Mouse (Mus musculus) liver, embryonic 14 days (tissue): ENCODE results near the gene Foxj2. TPM values are rescaled to one million over a fixed set of nuclear protein-coding genes. Genes with fewer than 3 reads are reported as not detected.

Source experiments
- polyA plus RNA-seq: library from polyadenylated mRNA; depleted of rRNA; stranded (reverse); fragments of >200 nt; gene quantifications from 2 replicates; pipeline ENCODE4 v1.2.3, GENCODE M21; 2012; rRNA removed

The Foxj2 gene
- polyA plus RNA-seq: 1.1 and 1.6 TPM in 2 replicates

DNA sequence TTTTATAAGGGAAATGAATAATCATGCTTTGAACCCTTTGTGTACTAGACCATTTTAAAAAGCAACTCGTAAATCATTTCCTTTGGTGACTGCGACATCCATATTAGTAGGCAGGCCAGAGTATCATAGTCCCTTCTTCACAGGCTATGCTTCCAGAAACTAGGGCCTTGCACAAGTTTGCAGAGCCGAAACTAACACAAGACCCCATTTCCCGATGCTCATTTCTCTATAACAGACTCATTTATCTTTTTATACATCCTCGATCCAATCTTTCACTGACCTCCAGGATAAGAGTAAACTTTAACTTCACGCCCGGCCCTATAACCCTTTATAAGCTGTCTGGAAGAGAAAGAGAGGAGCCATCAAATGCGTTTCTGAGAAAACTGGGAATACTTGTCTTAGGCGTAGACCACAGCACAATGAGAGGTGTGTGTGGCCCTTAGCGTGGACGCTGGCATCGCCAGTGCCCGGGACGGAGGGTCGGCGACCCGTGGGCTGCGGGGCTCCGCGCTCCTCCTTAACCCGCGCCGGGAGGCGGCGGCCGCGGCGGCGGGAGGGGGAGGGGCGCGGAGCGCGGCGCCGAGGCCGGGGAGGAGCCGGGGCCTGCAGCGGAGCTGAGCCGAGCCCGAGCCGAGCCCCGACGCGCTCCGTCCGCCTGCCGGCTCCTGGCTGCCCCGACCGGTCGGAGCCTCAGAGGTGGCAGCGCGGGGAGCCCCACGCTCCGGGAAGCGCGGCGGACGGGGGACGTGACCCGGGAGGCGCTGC lies at the start of gene Foxj2:
Foxj2 (plus strand) TSS at position 609 of the 765 bp plus-strand sequence.

GRCm38 (mm10) chr6:122801301-122801800 lies 18.4 kb upstream of the Foxj2 start, which contains the start of gene Slc2a3:
Slc2a3 (minus strand) TSS chr6:122801640.

GRCm38 (mm10) chr6:122855955-122856354 lies 36.2 kb downstream of the Foxj2 start, which contains the start of gene C3ar1:
C3ar1 (minus strand) TSS chr6:122856161.

GRCm38 (mm10) chr6:122873871-122874719 lies 54.4 kb downstream of the Foxj2 start, which contains the start of gene Necap1:
Necap1 (plus strand) TSS chr6:122874474.

Other genes with a start within 250 kb of the Foxj2 start
- 3.6 and 5.6 TPM in 2 replicates for gene Apobec1, start 217.5 kb upstream of the Foxj2 start, polyA plus RNA-seq
- gene Gdf3, start 209.8 kb upstream of the Foxj2 start, polyA plus RNA-seq: 1.5 and 1.6 TPM in 2 replicates
- not detected in 2 replicates for gene Dppa3, start 193.5 kb upstream of the Foxj2 start, polyA plus RNA-seq
- 0.01 TPM in 2 replicates for gene Nanog, start 112.4 kb upstream of the Foxj2 start, polyA plus RNA-seq
- gene Slc2a3, start 18.3 kb upstream of the Foxj2 start, polyA plus RNA-seq: 8.7 and 10.6 TPM in 2 replicates
- 0.50 and 0.66 TPM in 2 replicates for gene C3ar1, start 36.2 kb downstream of the Foxj2 start, polyA plus RNA-seq
- gene Necap1, start 54.6 kb downstream of the Foxj2 start, polyA plus RNA-seq: 12.9 and 16.1 TPM in 2 replicates
- 1.8 and 3.7 TPM in 2 replicates for gene Clec4a1, start 101.9 kb downstream of the Foxj2 start, polyA plus RNA-seq
- gene Clec4a3, start 132.6 kb downstream of the Foxj2 start, polyA plus RNA-seq: 0.79 and 1.5 TPM in 2 replicates
- not detected in 2 replicates for gene Clec4a4, start 170.5 kb downstream of the Foxj2 start, polyA plus RNA-seq
- 0.07 TPM in 1 of 2 replicates, not detected in the other for gene Clec4b1, start 230.0 kb downstream of the Foxj2 start, polyA plus RNA-seq